Mouse (Mus musculus): ENCODE results near the gene Nedd9. TPM values are rescaled to one million over a fixed set of nuclear protein-coding genes. Genes with fewer than 3 reads are reported as not detected.
A peak's percentile ranks its signal among the peaks of the same experiment; 100 is the strongest.

Gene Nedd9
- polyA plus RNA-seq, 1 experiment from 2014 or later: 65.3 TPM

GRCm38 (mm10) chr13:41359330-41360215 lies 127.6 kb downstream of the Nedd9 start:
- Histone ChIP-seq H3K27ac (ENCODE audit: low read depth, low read length) (peak overlapping the region; percentile 92), H3K36me3 (ENCODE audit: control insufficient read depth, insufficient read depth, low read length) (no peaks in the 10 kb centered on the region), H3K4me1 (ENCODE audit: control insufficient read depth, insufficient read depth, low read length) (peaks cover 21% of the 10 kb centered on the region), H3K4me2 (ENCODE audit: low read depth) (peak overlapping the region; percentile 67), H3K9ac (ENCODE audit: low read length) (peak overlapping the region; percentile 41; the same call in 1 of the 2 replicates), H3K4me3 (ENCODE audit: low read depth, low read length) (peak overlapping the region; percentile 76), H3K27me3 (ENCODE audit: control insufficient read depth, insufficient read depth, low read length) (no peaks in the 10 kb centered on the region), H3K9me3 (ENCODE audit: control insufficient read depth, low read length) (no peaks in the 10 kb centered on the region)
- DNase-seq (ENCODE audit: low spot score): peak; percentile 75
- peak; percentile 55 for ATAC-seq (ENCODE audit: insufficient read depth, low FRiP score, low TSS enrichment)
- WGBS: 2% methylated on average over 16 of the region's 16 CpGs

- WGBS: under 1% methylated on average over 42 of the region's 42 CpGs
- ATAC-seq (ENCODE audit: insufficient read depth, low FRiP score, low TSS enrichment) (peak; percentile 96), DNase-seq (ENCODE audit: low spot score) (peak; percentile 96)
- Histone ChIP-seq H3K9ac (ENCODE audit: low read length) (peak overlapping the region; percentile 77), H3K4me3 (ENCODE audit: low read depth, low read length) (peak overlapping the region; percentile 76), H3K36me3 (ENCODE audit: control insufficient read depth, insufficient read depth, low read length) (no peaks in the 10 kb centered on the region), H3K4me2 (ENCODE audit: low read depth) (peak overlapping the region; percentile 67), H3K27ac (ENCODE audit: low read depth, low read length) (peak overlapping the region; percentile 92), H3K4me1 (ENCODE audit: control insufficient read depth, insufficient read depth, low read length) (peaks cover 30% of the 10 kb centered on the region), H3K9me3 (ENCODE audit: control insufficient read depth, low read length) (no peaks in the 10 kb centered on the region), H3K27me3 (ENCODE audit: control insufficient read depth, insufficient read depth, low read length) (no peaks in the 10 kb centered on the region)
Measured at GRCm38 (mm10) chr13:41358480-41359180, 128.5 kb downstream of the Nedd9 start.

- Histone ChIP-seq H3K4me2 (ENCODE audit: low read depth) (peak overlapping the region; percentile 67), H3K27me3 (ENCODE audit: control insufficient read depth, insufficient read depth, low read length) (no peaks in the 10 kb centered on the region), H3K27ac (ENCODE audit: low read depth, low read length) (peak overlapping the region; percentile 92), H3K4me1 (ENCODE audit: control insufficient read depth, insufficient read depth, low read length) (peaks cover 30% of the 10 kb centered on the region), H3K9ac (ENCODE audit: low read length) (peak overlapping the region; percentile 77), H3K4me3 (ENCODE audit: low read depth, low read length) (peak overlapping the region; percentile 76), H3K9me3 (ENCODE audit: control insufficient read depth, low read length) (no peaks in the 10 kb centered on the region), H3K36me3 (ENCODE audit: control insufficient read depth, insufficient read depth, low read length) (no peaks in the 10 kb centered on the region)
- DNase-seq (ENCODE audit: low spot score) (no peak), ATAC-seq (ENCODE audit: insufficient read depth, low FRiP score, low TSS enrichment) (no peak)
- 19% methylated on average over 10 of the region's 10 CpGs for WGBS
Measured at GRCm38 (mm10) chr13:41358009-41358408, 129.2 kb downstream of the Nedd9 start.

- H3K27me3 ChIP-seq (ENCODE audit: control insufficient read depth, insufficient read depth, low read length): no peaks in the 10 kb centered on the region
- ATAC-seq (ENCODE audit: insufficient read depth, low FRiP score, low TSS enrichment) (no peak), DNase-seq (ENCODE audit: low spot score) (no peak)
- 17% methylated on average over 3 of the region's 3 CpGs for WGBS
- no peak overlapping the region for H3K27ac ChIP-seq (ENCODE audit: low read depth, low read length)
- H3K9me3 ChIP-seq (ENCODE audit: control insufficient read depth, low read length): no peaks in the 10 kb centered on the region
- H3K9ac ChIP-seq (ENCODE audit: low read length): peak overlapping the region; percentile 77
- no peaks in the 10 kb centered on the region for H3K36me3 ChIP-seq (ENCODE audit: control insufficient read depth, insufficient read depth, low read length)
- peaks cover 30% of the 10 kb centered on the region for H3K4me1 ChIP-seq (ENCODE audit: control insufficient read depth, insufficient read depth, low read length)
- peak overlapping the region; percentile 67 for H3K4me2 ChIP-seq (ENCODE audit: low read depth)
- H3K4me3 ChIP-seq (ENCODE audit: low read depth, low read length): peak overlapping the region; percentile 76
Measured at GRCm38 (mm10) chr13:41357586-41357985, 129.6 kb downstream of the Nedd9 start.

- no peaks in the 10 kb centered on the region for H3K27me3 ChIP-seq (ENCODE audit: control insufficient read depth, insufficient read depth, low read length)
- WGBS: 51% methylated on average over 4 of the region's 4 CpGs
- peak overlapping the region; percentile 67 for H3K4me2 ChIP-seq (ENCODE audit: low read depth)
- H3K36me3 ChIP-seq (ENCODE audit: control insufficient read depth, insufficient read depth, low read length): no peaks in the 10 kb centered on the region
- DNase-seq (ENCODE audit: low spot score) (no peak), ATAC-seq (ENCODE audit: insufficient read depth, low FRiP score, low TSS enrichment) (no peak)
- no peaks in the 10 kb centered on the region for H3K9me3 ChIP-seq (ENCODE audit: control insufficient read depth, low read length)
- no peak overlapping the region for H3K27ac ChIP-seq (ENCODE audit: low read depth, low read length)
- H3K4me1 ChIP-seq (ENCODE audit: control insufficient read depth, insufficient read depth, low read length): peaks cover 30% of the 10 kb centered on the region
- H3K9ac ChIP-seq (ENCODE audit: low read length): peak overlapping the region; percentile 77
- peak overlapping the region; percentile 76 for H3K4me3 ChIP-seq (ENCODE audit: low read depth, low read length)
Measured at GRCm38 (mm10) chr13:41357161-41357560, 130.0 kb downstream of the Nedd9 start.

- 61% methylated on average over 2 of the region's 2 CpGs for WGBS
- no peak overlapping the region for H3K9ac ChIP-seq (ENCODE audit: low read length)
- H3K36me3 ChIP-seq (ENCODE audit: control insufficient read depth, insufficient read depth, low read length): no peaks in the 10 kb centered on the region
- no peaks in the 10 kb centered on the region for H3K9me3 ChIP-seq (ENCODE audit: control insufficient read depth, low read length)
- DNase-seq (ENCODE audit: low spot score) (no peak), ATAC-seq (ENCODE audit: insufficient read depth, low FRiP score, low TSS enrichment) (no peak)
- H3K4me1 ChIP-seq (ENCODE audit: control insufficient read depth, insufficient read depth, low read length): peaks cover 30% of the 10 kb centered on the region
- peak overlapping the region; percentile 76 for H3K4me3 ChIP-seq (ENCODE audit: low read depth, low read length)
- no peaks in the 10 kb centered on the region for H3K27me3 ChIP-seq (ENCODE audit: control insufficient read depth, insufficient read depth, low read length)
- H3K27ac ChIP-seq (ENCODE audit: low read depth, low read length): no peak overlapping the region
- peak overlapping the region; percentile 67 for H3K4me2 ChIP-seq (ENCODE audit: low read depth)
Measured at GRCm38 (mm10) chr13:41355552-41355951, 131.6 kb downstream of the Nedd9 start.

GRCm38 (mm10) chr13:41354591-41354990 lies 132.6 kb downstream of the Nedd9 start:
- Histone ChIP-seq H3K9ac (ENCODE audit: low read length) (peak overlapping the region; percentile 44), H3K4me1 (ENCODE audit: control insufficient read depth, insufficient read depth, low read length) (peaks cover 28% of the 10 kb centered on the region), H3K27me3 (ENCODE audit: control insufficient read depth, insufficient read depth, low read length) (no peaks in the 10 kb centered on the region), H3K4me3 (ENCODE audit: low read depth, low read length) (peak overlapping the region; percentile 76), H3K27ac (ENCODE audit: low read depth, low read length) (no peak overlapping the region), H3K36me3 (ENCODE audit: control insufficient read depth, insufficient read depth, low read length) (no peaks in the 10 kb centered on the region), H3K4me2 (ENCODE audit: low read depth) (peak overlapping the region; percentile 67), H3K9me3 (ENCODE audit: control insufficient read depth, low read length) (no peaks in the 10 kb centered on the region)
- DNase-seq (ENCODE audit: low spot score) (no peak), ATAC-seq (ENCODE audit: insufficient read depth, low FRiP score, low TSS enrichment) (no peak)
- 39% methylated on average over 6 of the region's 6 CpGs for WGBS

GRCm38 (mm10) chr13:41353676-41354075 lies 133.5 kb downstream of the Nedd9 start:
- no peak overlapping the region for H3K27ac ChIP-seq (ENCODE audit: low read depth, low read length)
- peak overlapping the region; percentile 67; the same call in 1 of the 2 replicates for H3K4me2 ChIP-seq (ENCODE audit: low read depth)
- no peaks in the 10 kb centered on the region for H3K27me3 ChIP-seq (ENCODE audit: control insufficient read depth, insufficient read depth, low read length)
- DNase-seq (ENCODE audit: low spot score): no peak
- no peak overlapping the region for H3K4me3 ChIP-seq (ENCODE audit: low read depth, low read length)
- H3K9me3 ChIP-seq (ENCODE audit: control insufficient read depth, low read length): no peaks in the 10 kb centered on the region
- no peaks in the 10 kb centered on the region for H3K36me3 ChIP-seq (ENCODE audit: control insufficient read depth, insufficient read depth, low read length)
- WGBS: 76% methylated on average over 3 of the region's 3 CpGs
- peaks cover 28% of the 10 kb centered on the region for H3K4me1 ChIP-seq (ENCODE audit: control insufficient read depth, insufficient read depth, low read length)
- ATAC-seq (ENCODE audit: insufficient read depth, low FRiP score, low TSS enrichment): no peak
- H3K9ac ChIP-seq (ENCODE audit: low read length): no peak overlapping the region
